Mouse (Mus musculus) c-Kit-positive CD71-positive TER-119-positive erythroid progenitor cells, embryonic 14.5 days (primary cell): ENCODE measurements around the gene Smim5.

Experiments
- DNase-seq: peaks from one replicate; pipeline ENCODE4 v3.0.0-alpha.2; 2013; ENCODE audit warnings: low spot score

Gene Smim5

GRCm38 (mm10) chr11:115894755-115895520 is 4.8 kb upstream of the Smim5 start:
- DNase-seq, result no peak

- DNase-seq, result no peak
Measured at GRCm38 (mm10) chr11:115898446-115898845, 1.3 kb upstream of the Smim5 start.

GRCm38 (mm10) chr11:115898886-115899285 is 880 bp upstream of the Smim5 start:
- DNase-seq, result peak; percentile 83

- peak; percentile 40 for DNase-seq
Measured at GRCm38 (mm10) chr11:115900561-115901337, 983 bp downstream of the Smim5 start.

DNA sequence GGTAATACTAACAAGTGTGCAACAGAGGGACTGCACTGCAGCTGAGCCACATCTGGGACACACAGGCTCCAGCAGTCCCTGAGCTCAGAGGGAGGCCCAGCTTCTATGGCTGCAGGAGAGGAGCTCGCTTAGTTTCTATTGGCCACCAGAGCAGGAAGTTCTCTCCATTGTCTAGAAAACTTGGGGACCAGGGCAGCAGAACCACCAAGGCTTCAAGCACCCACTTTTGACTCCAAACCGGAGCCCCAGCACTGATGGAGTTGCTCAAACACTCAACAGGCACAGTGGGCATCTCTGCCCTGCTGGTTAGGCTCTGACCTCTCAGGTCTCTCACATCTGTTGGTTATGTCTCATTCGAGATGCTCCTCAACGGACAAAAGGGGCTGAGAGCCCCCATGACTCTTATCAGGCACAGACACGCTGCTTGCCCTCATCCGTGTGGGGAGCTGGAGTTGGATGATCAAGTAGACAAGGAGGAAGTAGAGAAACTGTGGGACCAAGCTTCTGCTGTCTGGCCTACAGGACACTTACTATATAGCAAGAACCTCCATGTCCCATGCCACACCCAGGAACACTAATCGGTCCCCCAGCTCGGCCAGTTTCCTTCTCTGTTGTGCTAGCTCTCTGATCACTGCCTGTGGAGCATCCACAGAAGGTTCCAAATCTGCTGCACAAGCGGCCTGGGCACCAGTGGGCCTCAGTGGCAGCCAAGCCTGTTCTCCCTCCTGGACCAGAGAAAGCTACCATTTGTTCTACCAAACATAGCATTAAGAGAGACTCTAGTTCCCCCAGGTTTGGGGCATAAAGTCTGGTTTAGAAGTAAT is 1.8 kb downstream of the Smim5 start:
- DNase-seq, result peak; percentile 82

GRCm38 (mm10) chr11:115902177-115902576 is 2.4 kb downstream of the Smim5 start:
- no peak for DNase-seq

DNA sequence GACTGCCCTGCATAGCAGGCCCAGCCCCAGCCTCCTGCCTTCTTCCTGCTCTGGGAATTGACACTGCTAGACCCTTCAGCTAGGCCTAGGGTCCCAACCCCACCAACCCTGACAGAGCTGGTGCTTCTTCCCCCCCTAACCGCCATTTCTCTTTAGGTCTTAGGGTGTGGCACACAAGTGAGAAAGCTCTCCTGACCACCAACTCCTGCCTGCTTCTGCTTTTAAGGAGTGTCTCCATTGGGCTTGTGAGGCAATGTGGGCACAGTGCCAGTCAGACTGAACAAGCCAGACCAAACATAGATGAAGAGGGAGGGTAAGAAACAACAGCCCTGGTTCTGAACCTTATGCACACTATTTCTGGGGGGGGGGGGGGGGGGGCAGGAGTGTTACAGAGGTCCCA is 3.1 kb downstream of the Smim5 start:
- no peak for DNase-seq

- peak; percentile 81 for DNase-seq
Measured at GRCm38 (mm10) chr11:115903384-115904230, 3.8 kb downstream of the Smim5 start.

- DNase-seq, result no peak
Measured at GRCm38 (mm10) chr11:115904231-115904955, 4.6 kb downstream of the Smim5 start.

- DNase-seq, result no peak
Measured at GRCm38 (mm10) chr11:115904956-115905790, 5.4 kb downstream of the Smim5 start.

- no peak for DNase-seq
Measured at GRCm38 (mm10) chr11:115906116-115906515, 6.3 kb downstream of the Smim5 start.

- DNase-seq, result no peak
Measured at GRCm38 (mm10) chr11:115906521-115906920, 6.8 kb downstream of the Smim5 start.

- DNase-seq, result peak; percentile 77
Measured at GRCm38 (mm10) chr11:115911134-115911561, 11.4 kb downstream of the Smim5 start.

GRCm38 (mm10) chr11:115911632-115912376 is 12.0 kb downstream of the Smim5 start, which contains the start of gene Smim6:
Smim6 (plus strand) TSS chr11:115912017.
- DNase-seq, result peak; percentile 70

DNA sequence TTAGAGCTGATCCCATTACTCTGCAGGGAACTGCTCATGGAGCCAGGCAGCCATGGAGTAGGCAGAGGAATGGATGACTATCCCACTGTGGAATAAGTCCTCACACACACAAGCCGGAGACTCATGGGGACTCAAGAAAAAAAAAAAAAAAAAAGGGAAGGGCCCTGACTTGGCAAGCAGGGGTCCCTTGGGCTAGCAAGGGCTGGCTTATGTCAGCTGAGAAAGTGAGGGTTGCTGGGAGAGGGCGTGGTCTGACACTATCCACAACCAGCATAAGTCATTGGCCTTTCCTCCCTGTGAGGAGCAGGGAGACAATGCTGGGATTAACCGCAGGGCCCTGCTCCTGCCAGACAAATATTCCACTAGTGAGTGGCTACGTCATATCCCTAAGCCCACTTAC is 16.8 kb downstream of the Smim5 start:
- DNase-seq, result no peak

DNA sequence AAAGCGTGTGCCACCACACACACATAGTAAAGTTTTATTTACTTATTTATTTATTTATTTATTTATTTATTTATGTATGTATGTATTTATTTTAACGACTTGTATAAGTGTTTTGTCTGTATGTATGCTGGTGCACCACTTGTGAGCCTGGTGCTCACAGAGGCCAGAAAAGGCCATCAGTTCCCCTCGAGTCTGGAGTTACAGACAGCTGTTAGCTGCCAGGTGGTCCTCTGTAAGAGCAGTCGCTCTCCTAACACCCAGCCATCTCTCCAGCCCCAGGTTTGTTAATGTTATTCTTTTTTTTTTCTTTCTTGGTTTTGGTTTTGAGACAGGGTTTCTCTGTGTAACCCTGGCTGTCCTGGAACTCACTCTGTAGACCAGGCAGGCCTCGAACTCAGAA is 18.9 kb downstream of the Smim5 start:
- DNase-seq, result no peak

DNA sequence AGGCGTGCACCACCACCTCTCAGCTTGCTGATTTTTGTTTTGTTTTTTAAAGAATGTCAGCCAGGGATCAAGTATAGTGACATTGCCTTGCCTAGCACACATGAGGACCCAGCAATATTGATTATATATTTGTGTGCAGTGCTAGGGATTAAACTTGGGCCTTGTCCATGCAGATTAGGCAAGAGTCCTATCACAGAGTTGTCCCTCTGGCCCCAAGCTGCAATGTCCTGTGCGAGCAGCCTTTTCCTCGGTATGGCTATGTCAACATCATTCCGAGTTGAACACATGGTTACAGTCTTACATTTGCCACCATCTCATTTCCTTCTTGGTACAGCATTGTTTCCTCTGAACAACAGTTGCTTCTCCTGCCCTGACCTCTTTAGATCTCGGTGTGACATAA is 19.3 kb downstream of the Smim5 start:
- no peak for DNase-seq

- DNase-seq, result peak; percentile 71
Measured at GRCm38 (mm10) chr11:115920110-115920818, 20.5 kb downstream of the Smim5 start.
